Mouse (Mus musculus) CD8-positive naive resting alpha-beta T cell, adult 2 months (primary cell): Measurements from ENCODE around the gene Qsox1.

Source experiments
- DNase-seq, 2 experiments: peaks; one replicate each; pipeline ENCODE4 v3.0.0; 2022; ENCODE audit warnings: low read depth in 2 of 2, low spot score in 2 of 2

The Qsox1 gene

DNA sequence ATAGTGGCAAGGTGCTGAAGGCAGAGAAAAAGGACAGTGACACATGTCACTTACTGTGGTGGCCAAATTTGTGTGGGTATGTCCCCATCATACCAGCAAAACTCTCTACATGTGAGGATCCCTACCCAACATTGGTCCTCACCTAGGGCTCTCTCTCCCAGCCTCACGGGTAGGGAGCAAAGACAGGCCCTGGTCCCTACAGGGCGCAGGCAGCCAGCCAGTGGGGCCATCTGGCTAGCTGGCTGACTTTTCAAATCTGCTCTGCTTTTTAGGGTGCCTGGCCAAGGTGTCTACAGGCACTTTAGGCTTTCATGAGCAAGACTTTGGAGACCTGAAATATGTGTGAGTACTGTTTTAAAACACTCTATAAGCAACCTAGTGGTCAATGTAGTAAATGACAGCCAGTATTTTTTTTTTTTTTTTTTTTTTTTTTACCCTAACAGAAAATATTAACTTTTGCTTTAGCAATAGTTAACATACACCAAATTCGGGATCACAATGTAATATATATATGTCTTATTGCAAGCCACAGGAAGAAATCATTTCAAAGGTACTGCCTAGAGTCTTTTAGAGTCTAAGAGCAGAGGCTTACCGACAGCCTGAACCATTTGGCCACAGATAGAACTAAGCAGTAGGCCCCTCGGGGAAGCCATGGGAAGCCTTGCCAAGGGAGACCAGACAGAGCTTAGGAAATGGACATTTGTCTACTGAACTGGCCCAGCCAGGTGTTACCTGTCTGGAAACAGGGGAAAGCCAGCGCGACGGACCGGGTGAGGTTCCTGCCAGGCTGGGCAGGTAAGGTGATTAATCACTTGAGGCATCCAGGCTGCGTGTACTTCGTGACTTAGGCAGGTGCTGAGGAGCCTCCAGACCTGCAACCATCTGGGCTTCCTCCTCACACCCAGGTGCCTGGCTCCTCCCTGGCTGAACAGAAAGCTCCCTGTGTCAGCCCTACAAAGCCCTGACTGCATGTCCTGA is 11.4 kb downstream of the Qsox1 start:
- no peak for DNase-seq

GRCm38 (mm10) chr1:155798000-155798399 is 14.7 kb downstream of the Qsox1 start:
- DNase-seq = no peak

- no peak for DNase-seq
Observed at GRCm38 (mm10) chr1:155797425-155797824, 15.3 kb downstream of the Qsox1 start.

GRCm38 (mm10) chr1:155796757-155797405 is 15.8 kb downstream of the Qsox1 start:
- DNase-seq = no peak

DNA sequence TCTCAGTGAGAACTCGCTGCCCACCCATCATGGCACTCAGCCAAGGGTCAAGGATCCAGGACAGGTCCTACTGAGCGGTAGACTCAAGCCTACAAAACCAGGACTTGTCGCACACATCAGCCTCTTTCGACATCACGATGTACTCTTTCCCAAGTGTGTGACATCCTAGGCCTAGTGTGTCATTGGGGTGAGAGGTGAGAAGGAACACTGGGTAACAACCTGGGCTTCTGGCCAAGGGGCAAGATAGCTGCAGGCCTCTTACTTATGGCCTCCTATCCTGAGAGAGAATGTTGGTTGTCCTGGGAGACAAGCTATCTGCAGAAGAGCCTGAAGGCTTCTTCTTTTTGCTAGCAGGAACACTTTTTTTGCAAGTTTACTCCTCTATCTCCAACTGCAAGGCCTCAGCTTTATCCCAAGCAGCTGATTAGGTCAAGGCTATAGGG is 16.9 kb downstream of the Qsox1 start:
- no peak for DNase-seq

GRCm38 (mm10) chr1:155794855-155795254 is 17.8 kb downstream of the Qsox1 start:
- DNase-seq = no peak

GRCm38 (mm10) chr1:155791919-155792318 is 20.8 kb downstream of the Qsox1 start:
- DNase-seq = no peak

- DNase-seq = no peak
Observed at GRCm38 (mm10) chr1:155790111-155790974, 22.3 kb downstream of the Qsox1 start.

GRCm38 (mm10) chr1:155785886-155786285 is 26.8 kb downstream of the Qsox1 start:
- DNase-seq = no peak

DNA sequence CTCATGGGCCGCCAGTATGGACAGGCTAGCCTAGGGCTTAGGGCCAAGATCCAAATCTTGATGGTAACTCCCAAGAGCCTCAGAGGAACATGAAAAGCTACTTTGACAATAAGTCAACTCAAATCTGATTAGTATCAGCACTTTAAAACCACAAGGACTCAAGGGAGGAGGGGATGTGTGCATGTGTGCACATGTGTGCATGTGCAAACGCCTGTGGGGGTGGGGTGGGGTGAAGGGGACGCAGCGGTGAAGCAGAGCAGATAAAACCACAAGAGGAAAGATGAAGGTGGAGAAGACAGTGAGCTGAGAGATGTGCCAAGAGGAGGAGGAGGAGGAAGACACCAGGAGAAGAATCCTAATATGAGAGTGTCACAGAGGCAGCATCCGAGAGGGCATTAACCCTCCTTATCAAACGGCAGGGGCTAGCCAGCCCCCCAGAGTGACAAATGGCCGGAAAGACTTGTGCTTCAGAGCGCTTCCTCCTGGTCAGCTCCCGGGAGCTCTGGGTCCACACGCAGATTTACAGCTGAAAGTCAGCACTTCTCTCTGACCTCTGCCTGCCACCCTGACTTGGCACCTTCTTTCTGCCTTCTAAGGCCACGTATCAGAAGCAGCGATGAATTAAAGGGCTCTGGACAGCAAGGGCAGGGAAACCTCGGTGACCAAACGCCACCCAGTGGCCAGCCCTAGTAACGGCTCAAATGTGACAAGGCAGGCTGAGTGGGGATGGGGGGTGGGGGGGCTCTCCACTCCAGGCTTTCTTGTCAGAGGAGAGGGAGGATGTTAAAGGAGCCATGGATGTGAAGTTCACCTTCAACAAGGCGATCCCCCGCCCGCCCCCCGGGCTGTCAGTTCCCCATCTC is 28.1 kb downstream of the Qsox1 start:
- DNase-seq = peak; percentile 19 to 34

DNA sequence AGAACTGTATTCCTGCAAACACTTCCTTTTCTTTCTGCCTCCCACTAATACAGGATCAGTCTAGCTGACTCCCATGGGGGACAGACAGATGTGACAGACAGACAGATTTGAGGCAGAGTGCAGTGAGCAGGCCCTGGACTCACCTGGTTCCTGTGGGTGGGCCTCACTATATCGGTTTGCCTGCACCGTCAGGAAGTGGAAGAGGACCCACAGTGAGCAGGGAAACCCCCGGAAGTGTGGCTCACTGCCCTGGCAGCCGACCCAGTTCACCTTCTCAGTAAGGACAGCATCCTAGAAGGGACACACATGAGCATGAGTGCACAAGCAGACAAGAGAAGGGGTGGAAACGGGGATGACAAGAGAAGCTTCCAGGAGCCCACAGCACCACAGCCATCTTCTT is 30.3 kb downstream of the Qsox1 start:
- peak; percentile 19 to 30 for DNase-seq

DNA sequence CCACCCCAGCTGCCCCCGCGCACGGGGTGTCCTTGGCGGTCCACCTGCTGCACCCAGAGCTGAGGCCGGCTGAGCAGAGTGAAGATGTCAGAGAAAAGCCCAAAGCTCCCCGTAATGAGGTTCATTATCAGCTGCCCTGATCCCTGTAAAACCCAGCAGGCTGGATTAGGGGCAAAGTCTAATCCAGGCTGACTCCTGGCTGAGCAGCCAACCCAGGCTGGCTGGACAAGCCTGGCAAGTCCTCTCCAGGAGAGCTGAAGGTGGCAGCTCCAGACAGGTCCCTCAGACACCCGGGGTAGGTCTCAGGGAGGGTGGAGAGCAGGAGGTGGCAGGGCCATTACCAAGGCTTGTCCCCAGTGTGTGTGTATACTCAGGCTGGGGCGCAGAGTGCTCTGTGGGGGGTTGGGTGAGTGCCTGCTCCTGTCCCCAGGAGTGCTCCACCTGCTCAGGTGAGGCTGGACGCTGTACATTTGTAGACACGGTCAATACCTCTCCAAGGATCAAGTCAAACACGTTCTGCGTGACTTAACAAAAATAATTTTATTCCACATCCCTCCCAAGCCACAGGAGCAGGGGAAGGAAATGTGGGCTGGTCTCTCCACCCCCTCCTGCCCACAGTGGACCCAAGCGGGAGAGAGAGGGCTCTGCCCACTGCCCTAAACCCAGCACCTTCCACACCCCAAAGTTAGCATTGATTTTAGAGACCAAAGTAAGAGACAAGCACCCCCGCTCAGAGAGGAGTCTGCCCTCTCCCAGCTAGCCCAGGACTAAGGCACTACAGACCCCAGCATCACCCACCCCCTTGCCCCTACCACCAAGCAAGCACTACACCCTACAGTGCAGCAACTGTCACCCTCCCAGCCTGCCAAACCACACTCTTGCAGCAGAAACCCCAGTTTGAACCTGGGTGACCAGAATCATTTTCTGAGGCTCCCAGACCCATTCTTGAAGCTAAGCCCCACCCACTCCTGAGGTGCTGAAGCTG is 34.8 kb downstream of the Qsox1 start:
- no peak for DNase-seq

DNA sequence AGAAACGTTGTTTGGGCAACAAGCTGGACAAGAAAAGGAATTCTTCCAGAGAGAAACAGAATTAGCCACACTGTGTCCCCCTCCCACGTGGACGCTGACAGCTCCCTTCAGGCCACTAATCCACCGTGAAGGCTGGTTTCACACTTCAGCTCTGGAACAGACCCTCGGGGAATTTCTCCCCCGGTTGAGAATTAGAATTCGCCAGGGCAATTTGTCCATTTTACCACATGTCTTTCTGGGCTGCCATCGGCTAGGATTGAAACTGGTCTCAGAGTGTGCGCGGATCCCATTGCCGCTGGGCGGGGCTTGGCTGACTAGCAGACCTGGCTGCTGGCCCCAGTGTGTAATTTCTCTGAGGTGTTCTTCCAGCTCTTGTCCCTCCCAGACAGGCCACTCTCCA is 53.5 kb downstream of the Qsox1 start:
- DNase-seq = no peak

DNA sequence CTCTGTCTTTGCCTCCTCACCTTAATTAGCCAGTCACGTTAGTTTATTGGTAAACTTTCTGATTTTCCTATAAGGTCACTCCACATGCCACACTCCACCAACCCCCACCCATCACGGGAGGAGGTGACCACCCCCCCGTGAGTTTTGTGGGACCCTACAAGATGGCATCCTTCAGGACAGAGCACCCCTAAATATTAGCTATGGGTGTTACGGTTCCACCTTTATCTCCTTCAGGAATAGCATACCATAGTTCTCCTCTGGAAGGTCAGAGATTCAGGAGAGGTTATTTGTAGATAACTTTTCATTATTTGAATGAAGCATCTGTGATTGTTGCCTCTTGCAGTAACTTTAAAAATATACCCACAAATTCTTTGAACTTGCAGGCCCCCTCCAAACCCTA is 54.0 kb downstream of the Qsox1 start:
- no peak for DNase-seq

DNA sequence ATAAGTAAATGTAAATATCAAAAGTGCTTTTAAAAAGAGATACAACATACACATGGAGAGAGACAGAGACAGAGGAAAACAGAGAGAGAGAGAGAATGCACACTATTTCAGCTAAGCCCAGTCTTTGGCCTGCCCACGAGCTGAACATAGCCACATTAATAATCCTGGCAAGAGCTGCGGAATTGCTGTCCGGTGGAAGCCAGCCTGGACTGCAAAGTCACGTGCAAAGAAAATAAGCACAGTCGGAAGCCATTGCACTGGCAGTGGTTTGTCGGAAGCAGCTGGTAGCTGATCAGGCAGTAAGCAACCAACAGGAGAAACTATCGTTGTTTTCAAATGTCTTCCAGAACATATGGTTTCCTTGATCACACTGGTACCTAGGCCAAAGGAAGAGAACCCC is 55.1 kb downstream of the Qsox1 start:
- no peak for DNase-seq

DNA sequence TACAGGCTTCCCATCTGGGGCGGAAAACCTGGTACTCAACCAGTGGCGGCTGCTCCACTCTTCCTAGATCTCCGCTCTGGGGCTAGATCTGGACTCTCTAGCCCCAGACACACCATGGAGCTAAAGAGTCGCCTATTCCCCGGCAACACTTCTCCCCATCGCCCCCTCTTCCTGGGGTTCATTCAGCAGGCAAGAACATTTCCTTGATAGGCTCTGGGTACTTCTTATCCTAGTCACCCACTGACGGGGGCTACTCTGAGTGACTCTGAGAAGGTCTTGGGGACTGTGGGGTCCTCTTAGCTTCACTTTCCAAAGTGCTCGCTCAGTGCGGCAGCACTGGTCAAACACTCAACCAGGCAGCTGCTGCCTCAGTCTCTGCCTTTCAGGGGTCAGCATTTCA is 59.3 kb downstream of the Qsox1 start:
- DNase-seq = no peak

DNA sequence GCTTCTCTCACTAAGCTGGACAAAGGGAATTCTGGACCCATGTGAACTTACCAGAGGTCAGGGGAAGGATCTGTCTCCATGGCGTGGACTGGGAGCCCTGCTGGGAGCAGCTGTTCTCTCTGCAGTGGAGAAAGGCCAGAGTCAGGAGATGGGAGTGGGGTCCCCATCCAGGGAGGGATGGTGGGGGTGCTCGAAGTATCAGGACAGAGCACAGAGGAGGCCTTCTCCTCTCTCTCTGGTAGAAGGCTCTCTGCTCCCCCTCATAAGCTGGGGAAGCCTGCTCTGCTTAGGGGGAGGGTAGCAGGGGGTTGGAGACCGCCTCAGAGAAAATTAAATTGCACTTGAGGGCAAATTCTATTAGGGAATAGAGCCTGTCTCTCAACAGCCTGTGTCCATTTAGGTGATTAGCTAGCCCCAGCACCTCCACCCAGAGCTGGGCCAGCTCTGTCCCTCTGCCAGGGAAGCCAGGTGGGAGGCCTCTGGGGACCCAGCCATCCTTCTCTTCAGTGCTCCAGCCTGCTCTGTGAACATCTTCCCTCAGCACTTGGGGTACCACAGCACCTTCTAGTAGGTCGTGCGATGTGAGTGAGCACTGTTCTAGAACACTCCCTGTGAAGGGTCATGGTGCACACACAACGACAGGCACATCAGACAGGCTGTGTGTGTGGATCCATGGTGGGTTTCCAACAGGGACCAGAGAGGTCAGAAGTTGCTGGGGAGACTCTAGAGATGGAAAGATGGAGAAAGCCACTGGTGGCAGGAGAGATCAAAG is 61.0 kb downstream of the Qsox1 start, which contains the start of gene Lhx4:
TSS of gene Lhx4 (minus strand) at position 201 of the 772 bp plus-strand sequence.
- DNase-seq = no peak

DNA sequence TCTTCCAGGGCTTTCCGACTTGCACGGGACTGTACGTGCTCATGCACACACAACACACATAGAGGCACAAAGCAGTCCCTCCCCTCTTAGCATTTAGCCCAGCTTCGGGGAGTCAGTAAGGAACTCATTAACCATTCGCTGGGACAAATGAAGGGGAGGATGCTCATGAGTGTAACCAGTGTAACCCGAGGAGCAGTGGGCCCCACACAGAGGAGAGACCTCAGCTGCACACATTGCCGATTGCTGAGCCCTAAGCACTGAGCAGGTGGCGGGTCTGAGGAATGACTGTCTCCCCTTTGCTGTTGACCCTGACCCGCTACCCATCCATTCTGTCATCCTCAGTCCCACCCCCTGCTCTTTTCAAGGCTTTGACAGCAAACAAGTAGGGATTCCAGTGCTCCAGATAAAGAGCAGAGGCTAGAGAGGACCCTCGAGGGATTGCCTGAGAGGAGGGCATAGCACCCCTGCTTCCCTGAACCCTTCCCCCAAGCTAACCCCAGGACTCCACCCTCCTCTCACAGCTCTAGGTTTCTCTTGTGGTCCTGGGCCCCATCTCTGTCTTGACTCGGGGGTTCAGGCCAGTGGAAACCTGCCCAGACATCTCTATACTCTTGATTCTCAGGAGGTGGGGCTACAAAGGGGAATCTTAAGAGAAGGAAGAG is 62.0 kb downstream of the Qsox1 start:
- DNase-seq = no peak
